Mouse (Mus musculus): ENCODE data around the gene Hes2.

Hes2 gene

DNA sequence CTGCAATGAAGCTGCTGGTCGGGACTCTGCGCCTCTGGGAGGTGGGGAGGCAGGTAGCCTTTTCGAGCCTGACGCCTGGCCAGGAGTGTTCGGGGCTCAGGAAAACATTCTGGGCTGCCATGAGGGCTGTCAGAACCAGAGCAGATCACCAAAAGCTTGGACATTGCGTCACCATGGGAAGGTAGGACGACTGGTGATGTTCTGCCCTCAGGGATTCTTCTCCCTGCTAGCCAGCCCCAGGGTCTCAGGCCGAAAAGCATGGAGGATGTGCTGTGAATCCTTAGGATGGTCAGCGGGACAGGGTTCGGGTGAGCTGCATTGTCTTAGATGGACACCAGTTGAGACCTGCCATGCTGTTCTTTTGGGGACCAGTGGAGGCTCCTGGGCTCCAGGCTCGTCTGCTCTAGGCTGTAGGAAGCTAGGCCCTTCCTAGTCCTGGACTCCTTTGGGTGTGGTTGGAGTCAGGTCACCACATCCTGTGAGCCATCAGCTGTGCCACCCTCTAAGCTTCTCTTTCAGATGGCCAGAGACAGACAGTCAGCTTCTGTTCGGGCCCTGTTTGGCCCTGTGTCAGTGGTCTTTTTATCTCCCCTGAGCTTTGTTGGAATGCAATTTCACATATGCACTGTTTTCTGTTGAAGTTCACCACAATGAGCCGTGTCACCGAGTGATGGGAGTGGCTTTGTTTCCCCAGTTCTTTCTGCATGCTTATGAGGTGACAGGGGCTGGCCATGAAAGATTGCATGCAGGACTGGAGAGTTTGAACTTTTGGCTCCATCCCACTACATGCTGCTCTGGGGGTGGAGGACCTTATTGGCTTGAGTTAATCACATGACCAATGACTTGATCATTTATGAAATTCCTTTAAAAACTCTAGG, 27.8 kb downstream of the Hes2 start:
- DNase-seq: no peak

DNA sequence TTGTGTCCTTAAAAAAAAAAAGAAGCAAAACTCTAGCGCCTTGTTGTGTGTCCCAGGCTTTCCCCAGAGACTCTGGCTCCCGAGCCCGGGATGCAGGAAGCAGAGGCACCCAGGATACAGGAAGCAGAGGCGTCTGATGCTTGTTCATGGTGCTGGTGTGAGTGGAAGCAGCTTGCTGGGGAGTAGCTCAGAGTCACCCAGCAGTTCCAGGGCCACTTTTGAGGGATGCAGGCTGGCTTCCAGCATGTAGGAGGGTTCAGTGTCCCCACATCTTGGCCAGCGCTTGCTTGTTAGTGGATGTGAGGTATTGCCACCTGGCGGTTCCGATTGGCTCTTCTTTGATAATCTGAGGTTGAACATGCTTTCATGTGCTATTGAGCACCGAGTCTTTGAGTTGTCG, 28.5 kb downstream of the Hes2 start:
- no peak for DNase-seq

DNA sequence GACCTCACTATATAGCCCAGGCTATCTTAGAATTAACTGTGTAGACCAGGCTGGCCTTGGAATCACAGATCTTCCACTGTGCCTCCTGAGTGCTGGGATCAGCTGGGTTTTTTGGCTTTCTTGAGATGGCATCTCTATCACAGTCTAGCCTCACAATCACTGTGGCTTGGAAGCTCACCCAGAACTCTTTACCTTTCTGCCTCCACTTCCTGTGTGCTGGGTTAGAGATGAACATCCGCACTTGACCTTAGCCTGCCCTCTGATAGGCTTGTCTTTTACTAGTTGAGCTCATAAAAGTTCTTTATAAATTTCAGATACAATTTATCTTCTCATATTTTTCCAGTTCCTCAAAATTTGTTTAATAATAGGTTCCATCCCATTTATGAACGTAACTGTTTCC, 30.0 kb downstream of the Hes2 start:
- DNase-seq: no peak

DNA sequence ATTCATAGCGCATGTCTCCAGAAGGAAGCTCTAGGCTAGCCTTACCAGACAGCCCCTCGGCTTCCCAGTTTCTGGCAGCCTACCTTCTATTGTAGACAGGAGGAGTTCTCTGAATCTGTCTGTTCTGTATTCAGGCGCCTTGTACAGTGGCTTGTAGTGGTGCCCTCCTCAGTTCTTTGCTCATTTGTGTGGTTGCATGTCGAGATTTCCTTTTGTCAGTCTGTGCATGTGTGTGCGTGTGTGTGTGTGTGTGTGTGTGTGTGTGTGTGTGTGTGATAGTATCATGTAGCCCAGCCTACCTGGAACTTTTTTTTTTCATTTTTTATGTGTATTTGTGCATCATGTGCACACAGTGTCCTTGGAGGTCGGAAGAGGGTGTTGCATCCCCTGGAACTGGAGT, 30.4 kb downstream of the Hes2 start:
- DNase-seq: no peak

DNA sequence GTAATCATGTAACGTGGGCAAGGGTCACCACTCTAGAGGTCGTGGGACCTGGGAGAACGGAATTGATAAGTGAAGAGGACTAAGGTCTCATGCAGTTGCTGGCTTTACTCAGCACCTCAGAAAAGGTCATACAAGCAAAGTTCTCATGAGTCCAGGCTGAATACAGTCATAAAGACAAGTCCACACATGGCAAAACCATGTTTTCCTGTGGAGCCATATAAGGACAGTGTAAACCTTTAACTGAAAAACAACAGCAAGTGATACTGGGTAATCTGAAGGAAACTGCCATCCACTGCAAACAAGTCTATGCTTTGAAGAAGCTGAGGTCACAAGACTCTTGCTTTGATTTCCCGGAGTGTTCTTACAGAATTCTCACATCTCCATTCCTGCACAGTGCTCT, 31.0 kb downstream of the Hes2 start:
- no peak for DNase-seq

DNA sequence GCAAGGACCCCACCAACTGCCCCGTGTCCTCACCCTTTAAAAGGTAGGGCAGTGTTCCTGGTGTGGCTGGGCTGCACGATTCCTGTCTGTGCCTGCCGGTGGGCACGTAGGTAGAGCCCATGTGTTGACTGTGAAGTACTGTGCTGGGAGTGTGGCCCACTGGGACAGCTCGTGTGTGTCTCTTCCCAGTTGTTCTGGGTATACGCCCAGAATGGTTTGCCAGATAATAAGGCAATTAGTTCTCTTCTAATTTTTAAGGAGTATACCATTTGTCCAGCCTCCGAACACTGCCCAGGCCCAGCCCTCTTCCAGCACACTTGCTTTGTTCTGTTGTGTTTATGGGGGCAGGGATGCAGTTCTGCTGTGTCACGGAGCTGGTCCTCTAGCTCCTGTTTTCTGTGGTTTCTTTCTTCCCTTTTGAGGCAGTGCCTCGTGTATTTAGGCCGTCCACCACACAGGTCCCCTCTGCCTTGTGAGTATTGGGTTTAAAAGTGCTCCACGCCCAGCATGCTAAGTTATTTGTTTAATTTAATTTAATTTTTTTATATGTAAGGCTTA, 31.5 kb downstream of the Hes2 start:
- no peak for DNase-seq

DNA sequence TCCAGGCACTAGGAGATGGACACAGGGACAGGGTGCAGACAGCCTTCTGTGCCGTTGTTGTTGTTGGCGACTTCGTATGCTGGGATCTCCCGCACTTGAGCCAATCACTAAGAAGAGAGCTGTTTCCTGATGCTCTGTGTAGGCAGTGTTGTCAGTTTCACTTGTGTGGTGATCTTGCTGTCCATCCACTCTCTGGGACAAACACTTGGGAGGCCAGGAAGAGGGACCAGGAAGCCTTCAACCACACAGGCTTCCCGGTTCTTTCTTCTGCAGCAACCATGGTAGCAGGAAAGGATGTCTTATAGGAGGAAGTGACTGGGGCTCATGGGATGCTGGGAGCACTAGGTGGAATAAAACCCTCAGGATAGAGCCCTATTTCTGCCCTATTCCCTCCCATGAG, 32.0 kb downstream of the Hes2 start:
- no peak for DNase-seq

DNA sequence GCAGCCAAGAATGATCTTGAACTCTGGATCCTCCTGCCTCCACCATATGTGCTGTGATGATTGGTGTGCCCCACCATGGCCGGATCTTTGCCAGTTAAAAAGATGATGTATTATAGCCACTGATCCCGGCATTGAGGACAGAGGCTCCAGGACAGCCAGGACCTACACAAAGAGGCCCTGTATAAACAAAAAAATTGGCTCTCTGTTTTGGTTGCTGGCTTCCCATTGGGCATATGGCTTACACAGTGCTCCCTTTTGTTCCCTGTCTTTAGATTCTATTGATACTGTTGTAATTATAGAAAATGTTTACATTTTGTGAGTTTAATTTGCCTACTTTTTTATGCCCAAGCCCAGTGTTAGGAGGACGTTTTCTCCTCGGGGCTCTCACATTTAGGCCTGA, 33.9 kb downstream of the Hes2 start:
- no peak for DNase-seq

DNA sequence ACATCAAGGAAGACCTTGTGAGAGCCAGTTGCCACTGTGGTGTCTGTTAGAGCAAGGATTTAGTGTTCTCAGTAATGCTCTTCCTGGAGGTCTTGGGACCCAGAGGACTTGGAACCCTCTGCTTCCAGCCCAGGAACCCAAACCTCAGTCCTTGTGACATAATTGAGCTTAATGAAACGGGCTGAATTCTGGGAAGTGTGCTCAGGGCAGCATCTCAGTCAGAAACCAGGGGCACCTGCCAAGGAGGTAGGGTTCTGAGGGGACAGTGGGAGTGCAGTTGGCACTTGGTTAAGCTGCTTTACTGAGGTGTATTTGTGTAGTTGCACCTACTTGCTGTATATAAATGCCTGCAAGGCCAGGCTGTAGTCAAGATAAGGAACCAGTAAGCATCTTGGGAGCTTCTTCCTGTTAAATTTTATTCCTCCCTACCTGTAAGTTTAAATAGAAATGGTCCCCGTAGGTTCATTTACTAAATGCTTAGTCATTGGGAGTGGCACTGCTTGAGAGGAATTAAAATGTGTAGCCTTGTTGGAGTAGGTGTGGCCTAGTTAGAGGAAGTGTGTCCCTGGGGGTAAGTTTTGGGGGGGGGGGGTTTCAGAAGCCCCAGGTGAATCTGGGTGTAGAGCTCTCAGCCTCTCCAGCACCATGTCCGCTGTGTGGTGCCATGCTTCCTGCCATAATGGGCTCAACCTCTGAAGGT, 36.0 kb downstream of the Hes2 start:
- no peak for DNase-seq

DNA sequence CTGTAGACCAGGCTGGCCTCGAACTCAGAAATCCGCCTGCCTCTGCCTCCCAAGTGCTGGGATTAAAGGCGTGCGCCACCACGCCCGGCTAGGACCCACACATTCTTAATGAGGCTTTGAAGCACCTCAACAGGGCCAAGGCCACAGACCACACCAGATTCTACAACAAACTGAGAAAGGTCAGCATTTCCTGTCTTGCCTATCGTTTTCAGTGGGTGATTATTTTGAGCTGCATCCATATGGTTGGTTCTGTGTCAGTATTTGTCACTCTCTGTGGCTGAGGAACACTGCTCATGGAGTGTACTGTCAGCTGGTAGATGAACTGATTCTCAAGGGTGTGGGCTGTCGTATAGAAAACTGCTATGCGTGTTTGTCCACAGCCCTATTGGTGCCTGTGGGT, 37.6 kb downstream of the Hes2 start:
- DNase-seq: no peak

DNA sequence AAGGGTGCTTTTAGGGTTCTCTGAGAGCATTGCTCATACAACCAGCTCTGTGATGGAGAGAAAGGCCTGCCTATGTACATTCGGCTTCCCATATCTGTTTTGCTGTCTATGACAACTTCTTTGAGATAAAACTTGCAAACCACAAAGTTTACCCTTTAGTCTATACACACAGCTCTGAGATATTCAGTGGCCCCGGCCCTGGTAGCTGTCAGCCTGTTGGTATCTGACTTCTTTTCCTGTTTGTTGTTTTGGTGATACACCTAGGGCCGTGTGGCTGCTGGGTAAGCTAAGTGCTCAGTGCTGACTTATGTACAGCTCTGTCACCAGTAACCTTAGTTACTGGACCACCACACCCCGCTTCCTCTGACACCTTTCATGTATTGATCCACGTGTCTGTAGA, 38.9 kb downstream of the Hes2 start:
- no peak for DNase-seq

DNA sequence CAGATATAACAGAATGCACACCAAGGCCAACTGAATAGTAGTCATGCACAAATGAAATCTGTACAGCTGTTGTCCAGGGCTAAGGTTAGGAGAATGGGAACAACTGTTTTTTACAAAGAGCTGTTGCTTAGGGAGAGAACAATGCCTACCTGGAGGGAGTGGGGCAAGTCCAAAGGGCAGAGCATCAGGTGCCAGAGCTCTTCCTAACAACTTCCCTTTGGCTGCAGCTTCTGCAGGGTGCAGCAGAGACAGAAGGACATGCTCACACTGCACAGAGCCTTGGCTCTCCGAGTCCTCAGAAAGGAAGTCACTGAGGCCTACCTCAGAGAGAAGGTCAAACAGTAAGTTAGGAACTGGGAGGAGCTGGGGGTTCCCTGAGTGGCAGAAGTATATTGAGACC, 41.0 kb downstream of the Hes2 start:
- no peak for DNase-seq

DNA sequence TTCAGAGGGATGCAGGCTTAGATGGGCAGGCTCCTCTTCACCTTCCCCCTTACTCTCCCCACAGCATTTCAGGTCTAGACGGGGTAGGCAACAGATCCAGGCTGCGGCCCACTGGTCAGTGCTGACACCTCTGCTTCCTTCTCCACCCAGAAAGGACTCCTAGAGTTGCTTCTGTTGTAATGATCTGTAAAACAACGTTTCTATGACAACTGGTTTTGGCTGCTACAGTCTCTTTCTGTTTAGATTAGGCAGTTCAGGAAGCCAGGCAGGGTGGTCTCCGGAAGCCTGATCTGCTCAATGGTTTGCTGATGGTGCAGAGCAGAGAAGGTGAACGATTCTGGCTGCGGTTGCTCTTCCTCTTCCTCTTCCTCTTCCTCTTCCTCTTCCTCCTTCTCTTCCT, 42.8 kb downstream of the Hes2 start:
- no peak for DNase-seq

DNA sequence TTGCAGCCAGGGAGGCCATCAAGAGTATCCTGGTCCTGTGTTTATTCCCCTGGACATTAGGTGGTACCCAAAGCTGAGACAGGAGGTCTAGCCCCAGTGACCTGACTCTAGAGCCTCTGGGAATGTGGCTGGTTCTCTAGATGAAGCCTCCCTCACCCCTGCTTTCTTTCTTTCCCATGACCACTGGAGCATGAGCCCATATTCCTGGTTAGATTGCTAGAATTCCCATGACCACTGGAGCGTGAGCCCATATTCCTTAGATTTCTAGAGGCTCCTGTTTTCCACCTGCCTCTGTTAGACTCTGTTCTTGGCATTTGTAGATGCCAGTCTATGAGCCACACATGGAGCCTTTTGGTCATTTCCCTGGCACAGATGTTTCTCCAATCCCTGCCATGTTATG, 43.8 kb downstream of the Hes2 start:
- no peak for DNase-seq

DNA sequence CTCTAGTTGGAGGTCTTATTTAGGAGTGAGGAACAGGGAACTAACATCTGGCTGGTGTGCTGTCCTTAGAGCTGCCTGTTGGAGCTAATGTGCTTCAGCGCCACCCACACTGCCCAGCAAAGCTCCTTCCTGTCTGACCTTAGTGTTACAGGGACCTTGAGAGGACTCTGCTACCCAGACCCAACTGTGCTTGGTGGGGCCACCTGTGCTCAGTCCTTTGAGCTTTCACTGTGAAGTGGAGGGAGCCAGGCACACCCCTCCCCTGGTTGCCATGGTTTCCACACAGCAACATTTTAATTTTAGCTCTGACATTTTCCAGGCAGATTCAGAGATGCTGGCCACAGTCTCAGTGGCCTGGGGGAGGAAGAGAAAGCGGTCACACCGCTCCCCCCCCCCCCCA, 44.2 kb downstream of the Hes2 start:
- DNase-seq: no peak

DNA sequence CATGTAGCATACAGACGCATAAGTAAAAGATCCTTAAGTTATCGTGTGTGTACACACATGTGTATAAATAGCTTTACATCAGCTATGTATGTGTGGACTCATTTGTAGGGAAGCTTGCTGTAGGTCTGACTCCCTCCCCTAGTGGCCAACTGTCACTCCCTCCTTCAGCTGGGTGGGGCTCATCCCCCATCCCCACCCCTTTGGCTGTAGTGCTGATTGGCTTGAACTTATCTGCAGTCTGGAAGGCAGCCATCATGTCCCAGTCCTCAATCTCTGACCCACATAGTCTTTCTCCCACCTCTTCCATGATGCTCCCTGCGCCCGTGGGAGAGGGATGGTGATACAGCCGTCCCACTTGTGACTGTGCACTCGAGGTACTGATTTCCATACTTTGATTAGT, 46.0 kb downstream of the Hes2 start:
- no peak for DNase-seq

DNA sequence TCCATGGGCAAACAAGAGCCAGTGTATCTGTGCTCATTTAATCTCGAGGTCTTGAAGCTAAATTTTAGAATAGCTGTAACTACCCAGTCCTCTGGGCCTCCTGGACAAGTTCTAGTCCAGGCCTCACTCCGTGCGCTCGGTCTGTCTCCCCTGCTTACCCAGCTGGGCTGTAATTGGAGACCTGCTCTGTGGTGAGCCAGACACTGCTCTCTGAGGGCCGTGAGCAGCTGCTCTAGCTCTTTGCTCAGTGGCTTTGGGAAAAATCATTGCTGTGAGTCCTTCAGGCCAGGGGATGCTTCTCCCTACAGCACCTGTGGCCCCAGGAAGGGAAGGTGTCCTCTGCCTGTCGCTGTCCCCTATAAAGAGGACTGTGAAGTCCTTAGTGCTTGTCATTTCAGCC, 47.5 kb downstream of the Hes2 start:
- no peak for DNase-seq

DNA sequence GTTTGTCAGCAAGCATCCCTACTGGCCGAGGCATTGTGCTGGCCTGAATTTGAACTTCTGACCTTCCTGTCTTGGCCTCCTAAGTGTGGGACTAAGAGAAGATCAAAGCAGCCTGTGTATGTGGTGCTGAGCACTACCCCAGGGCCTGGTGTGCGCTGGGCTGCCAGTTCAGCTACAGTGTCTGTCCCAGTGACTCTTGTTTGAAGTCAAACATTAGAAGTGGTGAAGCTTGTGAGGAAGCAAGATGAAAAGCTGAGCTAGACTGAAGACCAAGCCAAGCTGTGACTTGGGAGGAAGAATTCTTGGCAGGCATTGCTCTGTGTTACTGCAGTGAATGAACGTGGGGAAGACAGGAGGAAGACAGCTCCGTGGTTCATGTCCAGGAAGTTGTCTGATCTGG, 51.0 kb downstream of the Hes2 start:
- peak; percentile 40 for DNase-seq

Measured in lung, postnatal 14 days (tissue).